Mouse (Mus musculus) left cerebral cortex, adult 6 months (tissue): ENCODE results near the gene Gm3252. TPM values are rescaled to one million over a fixed set of nuclear protein-coding genes. Genes with fewer than 3 reads are reported as not detected.

ENCODE experiments used
- long read RNA-seq, 2 experiments: library from polyadenylated mRNA; unstranded; transcript quantifications; one replicate each; pipeline ENCODE4 v2.0.0; 2019 to 2020
- polyA plus RNA-seq: library from polyadenylated mRNA; unstranded; fragments of <200 nt; fragmentation: Nextera tagmentation; gene quantifications from 2 replicates; pipeline ENCODE4 v1.2.3, GENCODE M21; 2021

Gene Gm3252
- 0.30 and 0.39 TPM in 2 replicates for polyA plus RNA-seq
- long read RNA-seq, experiment 1, partial matches to known transcripts, result 1 of 9 reads
- long read RNA-seq, experiment 1, other reads (novel, unspliced or antisense), result 8 of 9 reads
- long read RNA-seq, experiment 2, result 0 reads

DNA sequence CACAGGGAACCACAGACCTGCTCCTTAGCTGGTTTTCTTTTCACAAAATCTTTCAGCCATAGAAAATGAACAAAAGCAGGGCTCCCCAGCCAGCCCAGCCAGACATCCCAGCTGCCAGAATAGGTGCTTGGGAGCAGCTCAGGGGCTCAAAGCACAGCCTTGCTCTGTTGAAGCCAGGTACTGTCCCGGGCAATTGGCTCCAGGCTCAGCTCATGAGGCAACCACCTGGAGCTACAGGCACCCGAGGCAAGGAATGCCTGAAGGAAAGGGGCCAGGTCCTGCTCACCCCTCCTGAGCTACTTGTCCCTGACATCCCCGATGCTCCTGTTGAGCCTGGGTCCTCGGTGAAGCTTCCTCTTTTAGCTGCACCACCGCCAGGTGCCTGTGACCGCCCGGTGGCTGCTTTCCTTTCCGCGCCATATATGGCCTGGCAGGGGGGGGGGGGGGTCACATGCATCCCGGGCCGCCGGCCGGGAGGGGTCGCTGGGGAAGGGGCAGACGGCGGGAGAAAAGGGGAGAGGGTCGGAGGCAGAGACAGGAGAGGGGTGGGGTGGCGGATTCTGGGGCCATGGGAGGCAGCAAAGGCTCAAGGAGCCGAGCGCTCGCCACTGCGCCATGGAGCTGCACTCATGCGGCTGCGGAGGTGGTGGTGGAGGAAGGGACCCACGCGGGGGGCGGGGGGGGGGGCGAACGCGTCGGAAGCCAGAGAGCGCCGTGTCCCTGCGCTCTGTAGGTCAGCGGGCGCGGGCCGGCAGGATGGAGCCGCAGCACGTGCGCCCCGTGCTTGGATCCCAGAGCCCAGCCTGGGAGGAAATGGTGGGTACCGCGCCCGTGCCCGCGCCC lies at the start of gene Gm3252:
TSS of gene Gm3252 (plus strand) at position 738 of the 843 bp plus-strand sequence.

DNA sequence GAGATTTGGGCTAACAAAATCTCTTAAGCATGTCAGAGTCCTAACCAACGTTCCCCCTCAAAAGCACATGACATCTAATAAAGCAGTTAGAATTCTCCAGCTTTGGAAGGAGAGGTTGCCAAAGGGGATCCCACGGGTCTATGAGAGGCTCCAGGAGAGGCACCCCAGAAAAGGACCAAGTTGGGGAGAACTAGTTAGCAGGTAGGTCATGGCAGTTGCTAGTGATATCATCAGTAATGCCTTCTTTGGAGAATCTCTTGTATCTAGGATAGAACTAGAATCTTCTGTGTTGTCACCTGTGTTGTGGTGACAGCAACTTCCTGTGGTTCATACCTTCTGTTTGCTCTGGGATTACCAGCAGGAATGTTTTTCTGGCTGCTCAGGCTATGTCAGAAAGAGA lies 17.6 kb upstream of the Gm3252 start, which contains the start of gene Gm7876:
TSS of gene Gm7876 (plus strand) at position 301 of the 400 bp plus-strand sequence.

DNA sequence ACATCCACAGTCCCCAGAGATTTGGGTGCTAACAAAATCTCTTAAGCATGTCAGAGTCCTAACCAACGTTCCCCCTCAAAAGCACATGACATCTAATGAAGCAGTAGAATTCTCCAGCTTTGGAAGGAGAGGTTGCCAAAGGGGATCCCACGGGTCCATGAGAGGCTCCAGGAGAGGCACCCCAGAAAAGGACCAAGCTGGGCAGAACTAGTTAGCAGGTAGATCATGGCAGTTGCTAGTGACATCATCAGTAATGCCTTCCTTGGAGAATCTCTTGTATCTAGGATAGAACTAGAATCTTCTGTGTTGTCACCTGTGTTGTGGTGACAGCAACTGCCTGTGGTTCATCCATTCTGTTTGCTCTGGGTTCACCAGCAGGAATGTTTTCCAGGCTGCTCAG lies 49.5 kb downstream of the Gm3252 start, which contains the start of gene Gm9602:
TSS of gene Gm9602 (plus strand) at position 301 of the 400 bp plus-strand sequence.

Other genes starting within 250 kb of the Gm3252 start
- gene Gm3182, start 245.0 kb upstream of the Gm3252 start, polyA plus RNA-seq, result not detected in 2 replicates
- not detected in 2 replicates for gene Gm3047, start 171.4 kb upstream of the Gm3252 start, polyA plus RNA-seq
- not detected in 2 replicates for gene Gm8159, start 94.4 kb upstream of the Gm3252 start, polyA plus RNA-seq
- gene Gm3239, start 62.6 kb upstream of the Gm3252 start, polyA plus RNA-seq, result 0.25 and 0.49 TPM in 2 replicates
- not detected in 2 replicates for gene Gm7876, start 17.5 kb upstream of the Gm3252 start, polyA plus RNA-seq
- gene Gm9602, start 49.6 kb downstream of the Gm3252 start, polyA plus RNA-seq, result not detected in 2 replicates
- gene Gm3269, start 111.3 kb downstream of the Gm3252 start, polyA plus RNA-seq, result not detected in 2 replicates
- 0.23 TPM in 1 of 2 replicates, not detected in the other for gene Gm3264, start 128.8 kb downstream of the Gm3252 start, polyA plus RNA-seq
- gene Gm3278, start 165.6 kb downstream of the Gm3252 start, polyA plus RNA-seq, result not detected in 2 replicates